8 mouse cellular contexts compared by ENCODE assay signal in the genomic region with DNA sequence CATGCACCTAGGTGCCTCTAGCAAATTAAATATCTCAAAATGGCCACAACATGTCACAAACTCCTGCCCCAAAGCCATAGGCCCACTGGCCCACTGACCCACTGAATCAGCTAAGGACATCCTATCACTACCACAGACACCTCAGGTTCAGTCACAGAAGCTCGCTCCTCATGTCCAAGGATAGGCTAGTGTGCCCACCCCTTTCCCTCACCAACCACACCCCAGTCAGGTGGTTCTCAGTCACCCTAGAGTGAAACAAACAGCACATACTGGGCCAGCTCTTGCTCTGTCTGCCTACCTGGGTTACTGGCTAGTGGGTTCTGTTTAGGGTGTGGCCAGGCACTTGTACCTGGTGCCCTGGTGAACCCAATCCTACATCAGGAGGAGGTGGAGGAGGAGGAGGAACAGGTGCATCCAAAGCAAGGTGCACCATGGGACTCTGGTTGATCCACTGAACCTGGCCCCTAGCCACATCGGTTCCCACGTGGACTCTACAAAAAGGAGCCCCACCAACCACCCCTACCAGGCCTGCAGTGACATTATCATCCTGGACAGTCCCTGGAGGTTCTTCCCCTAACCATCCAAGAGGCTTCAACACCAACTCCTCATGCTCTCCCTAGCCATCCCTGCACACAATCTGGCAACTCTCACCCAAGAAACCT. TPM values are rescaled to one million over a fixed set of nuclear protein-coding genes. Genes with fewer than 3 reads are reported as not detected.
DNase-seq lines count a peak whose midpoint lies in the region; ATAC-seq and TF ChIP-seq lines count a peak whose summit lies in the region.

No protein-coding gene starts in this region.

- 66% methylated on average over 3 of the region's 3 CpGs for WGBS in liver, adult 2 months
- WGBS in intestine, embryonic 14.5 days, result 85% methylated on average over 3 of the region's 3 CpGs

- TF ChIP-seq CTCF in liver, adult 2 months (IDR thresholded peaks at IDR 0.05; ENCODE audit: low read depth, low read length), result no peak
- no peak for TF ChIP-seq CTCF in embryonic fibroblast, embryonic 13.5 days (IDR thresholded peaks at IDR 0.05; ENCODE audit: borderline replicate concordance, insufficient read depth, low read length)

- DNase-seq in liver, adult 2 months (ENCODE audit: extremely low read depth, low read depth, low spot score), result no peak
- DNase-seq in liver, result no peak
- DNase-seq in intestine, embryonic 14.5 days (ENCODE audit: low spot score), result no peak
- peak; percentile 41 to 63 for DNase-seq in natural killer cell, adult 2 months (ENCODE audit: low spot score in 2 of 2)
- DNase-seq in gastrocnemius, postnatal 10 days, result no peak
- DNase-seq in embryo, embryonic 10 days (ENCODE audit: low spot score), result no peak
- DNase-seq in urinary bladder, adult 2 months (ENCODE audit: low spot score), result no peak

- H3K79me2 ChIP-seq in liver, adult 2 months (ENCODE audit: control insufficient read depth, insufficient read depth, low read length), result peaks cover 17% of the 10 kb centered on the region; the same call in 1 of the 2 replicates

- peak overlapping the region; percentile 78 for H3K4me3 ChIP-seq in liver, adult 2 months (ENCODE audit: insufficient read depth, low read depth, low read length)
- peak overlapping the region; percentile 89 for H3K4me3 ChIP-seq in embryonic fibroblast, embryonic 13.5 days (ENCODE audit: insufficient read depth, low read length)
- no peak overlapping the region for H3K4me3 ChIP-seq in intestine, embryonic 14.5 days (ENCODE audit: low read depth, low read length)

- no peak for ATAC-seq in intestine, embryonic 14.5 days (replicated peaks; ENCODE audit: low FRiP score, low TSS enrichment, low read depth)

- no peaks in the 10 kb centered on the region for H3K27me3 ChIP-seq in liver, adult 2 months (ENCODE audit: control insufficient read depth, insufficient read depth, low read length)
- no peaks in the 10 kb centered on the region for H3K27me3 ChIP-seq in intestine, embryonic 14.5 days (replicated peaks; ENCODE audit: control insufficient read depth, insufficient read depth, low read length)

- peaks cover 28% of the 10 kb centered on the region for H3K36me3 ChIP-seq in liver, adult 2 months (ENCODE audit: control insufficient read depth, insufficient read depth, low read length)
- H3K36me3 ChIP-seq in intestine, embryonic 14.5 days (ENCODE audit: control insufficient read depth, insufficient read depth, low read length), result peaks cover 45% of the 10 kb centered on the region

- no peak for TF ChIP-seq POLR2A in liver, adult 2 months (IDR thresholded peaks at IDR 0.05; ENCODE audit: extremely low read depth, insufficient read depth, low read length)
- TF ChIP-seq POLR2A in embryonic fibroblast, embryonic 13.5 days (IDR thresholded peaks at IDR 0.05; ENCODE audit: low read depth, low read length), result no peak

- no peaks in the 10 kb centered on the region for H3K9me3 ChIP-seq in intestine, embryonic 14.5 days (ENCODE audit: control insufficient read depth, low read length)

- peak overlapping the region; percentile 89; the same call in 1 of the 2 replicates for H3K4me2 ChIP-seq in intestine, embryonic 14.5 days (ENCODE audit: low read length)

- H3K9ac ChIP-seq in liver, adult 2 months (ENCODE audit: low read depth, low read length), result peak overlapping the region; percentile 50
- H3K9ac ChIP-seq in intestine, embryonic 14.5 days (ENCODE audit: low read length), result no peak overlapping the region

- peaks cover 14% of the 10 kb centered on the region for H3K4me1 ChIP-seq in liver, adult 2 months (ENCODE audit: control insufficient read depth, insufficient read depth, low read length)
- no peaks in the 10 kb centered on the region; the same call in 1 of the 2 replicates for H3K4me1 ChIP-seq in embryonic fibroblast, embryonic 13.5 days (ENCODE audit: control insufficient read depth, insufficient read depth, low read length)
- peaks cover 13% of the 10 kb centered on the region for H3K4me1 ChIP-seq in intestine, embryonic 14.5 days (replicated peaks; ENCODE audit: control insufficient read depth, insufficient read depth, low read length)

- 0 out of 2 replicates have a peak overlapping the region, but pooled peaks have one; percentile 18 for H3K27ac ChIP-seq in liver, adult 2 months (replicated peaks; ENCODE audit: insufficient read depth, low read depth, low read length)
- H3K27ac ChIP-seq in embryonic fibroblast, embryonic 13.5 days (ENCODE audit: insufficient read depth, low read length), result no peak overlapping the region
- no peak overlapping the region for H3K27ac ChIP-seq in intestine, embryonic 14.5 days (ENCODE audit: low read depth)

RNA-seq across cellular contexts. Expression of a gene that starts 2.0 kb away (rescaled TPM):
- 215 and 244 TPM in 2 replicates for total RNA-seq in liver, adult 2 months (2014; rRNA removed)
- 355 and 444 TPM in 2 replicates for polyA plus RNA-seq in liver, adult 2 months (2012; rRNA removed)
- polyA plus RNA-seq in embryonic fibroblast, embryonic 13.5 days (2011; ENCODE audit: insufficient read length, low read depth, missing spikeins), result 617 and 890 TPM in 2 replicates
- polyA plus RNA-seq in intestine, embryonic 14.5 days (2014; fragmentation: Nextera tagmentation; extraction: Ambion mirVana), result 245 and 248 TPM in 2 replicates
- total RNA-seq in gastrocnemius, postnatal 10 days (2021), result 100 to 1,000 TPM; 249 to 254 TPM
- 836 and 938 TPM in 2 replicates for polyA plus RNA-seq in urinary bladder, adult 2 months (2012; rRNA removed)

RNA-seq across cellular contexts. Expression of a gene that starts 3.4 kb away (rescaled TPM):
- 126 and 130 TPM in 2 replicates for total RNA-seq in liver, adult 2 months (2014; rRNA removed)
- polyA plus RNA-seq in liver, adult 2 months (2012; rRNA removed), result 0.38 TPM in 1 of 2 replicates, not detected in the other
- polyA plus RNA-seq in embryonic fibroblast, embryonic 13.5 days (2011; ENCODE audit: insufficient read length, low read depth, missing spikeins), result not detected in 2 replicates
- 0.54 TPM in 1 of 2 replicates, not detected in the other for polyA plus RNA-seq in intestine, embryonic 14.5 days (2014; fragmentation: Nextera tagmentation; extraction: Ambion mirVana)
- total RNA-seq in gastrocnemius, postnatal 10 days (2021), result 1 to 10 TPM in 1 of 2 experiments, not detected in 1; 1.0 TPM
- 2.0 and 2.2 TPM in 2 replicates for polyA plus RNA-seq in urinary bladder, adult 2 months (2012; rRNA removed)

RNA-seq across cellular contexts. Expression of a gene that starts 12.3 kb away (rescaled TPM):
- total RNA-seq in liver, adult 2 months (2014; rRNA removed), result 0.54 and 0.65 TPM in 2 replicates
- polyA plus RNA-seq in liver, adult 2 months (2012; rRNA removed), result 0.71 and 1.00 TPM in 2 replicates
- 6.0 and 6.5 TPM in 2 replicates for polyA plus RNA-seq in embryonic fibroblast, embryonic 13.5 days (2011; ENCODE audit: insufficient read length, low read depth, missing spikeins)
- 1.7 and 2.1 TPM in 2 replicates for polyA plus RNA-seq in intestine, embryonic 14.5 days (2014; fragmentation: Nextera tagmentation; extraction: Ambion mirVana)
- total RNA-seq in gastrocnemius, postnatal 10 days (2021), result 1 to 10 TPM; 3.3 to 4.8 TPM
- 35.2 and 36.2 TPM in 2 replicates for polyA plus RNA-seq in urinary bladder, adult 2 months (2012; rRNA removed)

RNA-seq across cellular contexts. Expression of a gene that starts 48.8 kb away (rescaled TPM):
- not detected in 2 replicates for total RNA-seq in liver, adult 2 months (2014; rRNA removed)
- not detected in 2 replicates for polyA plus RNA-seq in liver, adult 2 months (2012; rRNA removed)
- 1.3 and 2.4 TPM in 2 replicates for polyA plus RNA-seq in embryonic fibroblast, embryonic 13.5 days (2011; ENCODE audit: insufficient read length, low read depth, missing spikeins)
- polyA plus RNA-seq in intestine, embryonic 14.5 days (2014; fragmentation: Nextera tagmentation; extraction: Ambion mirVana), result 1.6 and 3.8 TPM in 2 replicates
- under 1 TPM in 1 of 2 experiments, not detected in 1; 0.36 TPM for total RNA-seq in gastrocnemius, postnatal 10 days (2021)
- polyA plus RNA-seq in urinary bladder, adult 2 months (2012; rRNA removed), result 316 and 420 TPM in 2 replicates

RNA-seq across cellular contexts. Expression of a gene that starts 55.7 kb away (rescaled TPM):
- 10.1 TPM in 1 of 2 replicates, not detected in the other for total RNA-seq in liver, adult 2 months (2014; rRNA removed)
- polyA plus RNA-seq in liver, adult 2 months (2012; rRNA removed), result not detected in 2 replicates
- 1.1 TPM in 1 of 2 replicates, not detected in the other for polyA plus RNA-seq in embryonic fibroblast, embryonic 13.5 days (2011; ENCODE audit: insufficient read length, low read depth, missing spikeins)
- polyA plus RNA-seq in intestine, embryonic 14.5 days (2014; fragmentation: Nextera tagmentation; extraction: Ambion mirVana), result 1.7 and 3.2 TPM in 2 replicates
- total RNA-seq in gastrocnemius, postnatal 10 days (2021), result over 10,000 TPM; 11,296 to 12,937 TPM
- 39.4 and 48.2 TPM in 2 replicates for polyA plus RNA-seq in urinary bladder, adult 2 months (2012; rRNA removed)

Comparison
In these comparisons a context has a peak if more than half of its experiments do, and no peak if none do; other contexts are left out.
1. DNase-seq: peak in natural killer cell, adult 2 months (2 of 2); none in liver, adult 2 months (single experiment), liver (single experiment), intestine, embryonic 14.5 days (single experiment), gastrocnemius, postnatal 10 days (single experiment), embryo, embryonic 10 days (single experiment) and urinary bladder, adult 2 months (single experiment).